Mouse (Mus musculus) adrenal gland, adult 18-20 months (tissue): ENCODE measurements around the gene Mkrn2. TPM values are rescaled to one million over a fixed set of nuclear protein-coding genes. Genes with fewer than 3 reads are reported as not detected.

Source experiments
- DNase-seq, 2 experiments: peaks; one replicate each; pipeline ENCODE4 v3.0.0; 2021 to 2022; ENCODE audit warnings: low spot score in 2 of 2
- long read RNA-seq, 2 experiments: library from polyadenylated mRNA; stranded (forward); transcript quantifications; one replicate each; pipeline ENCODE4 v2.0.0; 2021
- total RNA-seq, 2 experiments: library from RNA; stranded (reverse); gene quantifications; 1 replicate in 1 of 2; 2 replicates in 1 of 2; pipeline ENCODE4 v1.2.3; 2021

Mkrn2 gene
- 10 to 100 TPM; 34.8 to 37.9 TPM for total RNA-seq
- long read RNA-seq, experiment 1, full-length matches to known transcripts, result 10 of 16 reads
- long read RNA-seq, experiment 1, partial matches to known transcripts, result 3 of 16 reads
- long read RNA-seq, experiment 1, other reads (novel, unspliced or antisense), result 3 of 16 reads
- long read RNA-seq, experiment 2, full-length matches to known transcripts, result 28 of 45 reads
- long read RNA-seq, experiment 2, partial matches to known transcripts, result 10 of 45 reads
- long read RNA-seq, experiment 2, other reads (novel, unspliced or antisense), result 7 of 45 reads

DNA sequence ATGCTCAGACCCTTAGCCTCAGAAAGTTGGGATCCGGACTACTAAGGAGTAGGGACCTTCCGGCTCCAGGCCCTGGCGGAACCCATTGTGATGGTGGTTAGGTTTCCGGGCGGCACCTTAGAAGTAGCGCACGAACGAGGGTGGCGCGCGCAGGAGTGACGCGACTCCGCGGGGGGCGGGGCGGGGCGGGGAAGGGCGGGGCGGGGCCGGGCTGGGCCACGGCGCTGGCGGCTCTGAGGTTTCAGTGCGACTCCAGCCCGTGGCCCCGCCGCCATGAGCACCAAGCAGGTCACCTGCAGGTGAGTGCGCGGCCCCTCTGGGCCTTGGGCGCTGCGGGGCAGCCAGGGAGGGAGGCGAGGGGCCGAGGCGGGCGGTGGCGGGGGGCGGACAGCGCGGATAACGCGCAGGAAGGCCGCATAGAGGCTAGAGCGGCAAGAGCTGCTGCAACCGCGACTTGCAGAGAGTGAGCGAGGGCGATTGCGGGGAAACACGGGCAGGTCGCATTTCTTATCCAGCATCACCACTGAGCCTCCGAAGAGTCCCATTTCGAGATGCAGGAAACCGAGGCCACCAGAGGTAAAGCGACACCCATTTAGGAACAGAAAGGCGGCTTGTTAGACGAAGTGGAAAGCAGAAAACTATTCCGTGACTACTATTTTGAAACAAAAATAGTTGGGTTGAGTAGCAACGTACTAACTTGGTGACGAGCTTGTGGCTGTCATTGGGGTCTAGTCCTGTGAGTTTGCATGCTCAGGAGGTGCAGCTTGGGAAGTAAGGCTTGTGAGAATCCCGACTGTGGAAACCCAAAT is at the start of gene Mkrn2:
Mkrn2 (plus strand) TSS at position 188 of the 809 bp plus-strand sequence.
- peak; percentile 77 to 83 for DNase-seq

DNA sequence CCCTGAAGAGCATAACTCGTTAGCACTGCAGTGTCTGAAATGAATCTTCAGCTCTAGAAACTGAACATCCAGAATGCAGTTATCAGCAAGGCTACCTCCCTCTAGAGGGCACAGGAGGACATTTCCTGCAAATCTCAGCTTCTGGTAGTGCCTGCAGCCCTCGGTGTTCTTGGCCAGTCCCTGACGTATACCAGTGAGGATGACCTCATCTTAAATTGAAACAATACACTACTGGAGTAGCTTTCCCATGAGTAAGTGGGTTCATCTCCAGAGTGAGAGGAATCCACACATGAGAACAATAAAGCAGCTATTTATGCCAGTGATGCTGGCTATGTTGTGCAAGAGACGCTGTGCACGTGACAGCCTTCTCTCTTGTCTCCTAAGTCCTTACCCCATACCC is 46.2 kb upstream of the Mkrn2 start:
- no peak for DNase-seq

DNA sequence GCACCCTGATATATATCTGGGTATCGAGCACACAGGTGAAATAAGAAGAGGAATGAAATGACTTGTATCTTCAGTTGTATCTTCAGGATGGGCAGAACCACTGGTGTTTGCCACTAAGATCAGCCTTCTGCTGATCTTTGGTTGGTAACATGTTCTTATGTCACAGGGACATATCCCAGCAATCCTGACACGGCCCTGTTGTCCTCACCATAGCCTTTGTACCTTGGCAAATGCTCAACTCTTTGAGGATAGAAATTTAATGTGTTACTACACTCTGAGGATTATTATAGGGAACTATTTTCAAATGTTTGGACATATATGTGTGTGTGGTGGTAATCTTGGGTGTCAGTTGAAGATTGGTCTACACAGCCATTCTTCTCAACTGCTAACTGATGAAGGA is 43.5 kb upstream of the Mkrn2 start:
- DNase-seq, result no peak

DNA sequence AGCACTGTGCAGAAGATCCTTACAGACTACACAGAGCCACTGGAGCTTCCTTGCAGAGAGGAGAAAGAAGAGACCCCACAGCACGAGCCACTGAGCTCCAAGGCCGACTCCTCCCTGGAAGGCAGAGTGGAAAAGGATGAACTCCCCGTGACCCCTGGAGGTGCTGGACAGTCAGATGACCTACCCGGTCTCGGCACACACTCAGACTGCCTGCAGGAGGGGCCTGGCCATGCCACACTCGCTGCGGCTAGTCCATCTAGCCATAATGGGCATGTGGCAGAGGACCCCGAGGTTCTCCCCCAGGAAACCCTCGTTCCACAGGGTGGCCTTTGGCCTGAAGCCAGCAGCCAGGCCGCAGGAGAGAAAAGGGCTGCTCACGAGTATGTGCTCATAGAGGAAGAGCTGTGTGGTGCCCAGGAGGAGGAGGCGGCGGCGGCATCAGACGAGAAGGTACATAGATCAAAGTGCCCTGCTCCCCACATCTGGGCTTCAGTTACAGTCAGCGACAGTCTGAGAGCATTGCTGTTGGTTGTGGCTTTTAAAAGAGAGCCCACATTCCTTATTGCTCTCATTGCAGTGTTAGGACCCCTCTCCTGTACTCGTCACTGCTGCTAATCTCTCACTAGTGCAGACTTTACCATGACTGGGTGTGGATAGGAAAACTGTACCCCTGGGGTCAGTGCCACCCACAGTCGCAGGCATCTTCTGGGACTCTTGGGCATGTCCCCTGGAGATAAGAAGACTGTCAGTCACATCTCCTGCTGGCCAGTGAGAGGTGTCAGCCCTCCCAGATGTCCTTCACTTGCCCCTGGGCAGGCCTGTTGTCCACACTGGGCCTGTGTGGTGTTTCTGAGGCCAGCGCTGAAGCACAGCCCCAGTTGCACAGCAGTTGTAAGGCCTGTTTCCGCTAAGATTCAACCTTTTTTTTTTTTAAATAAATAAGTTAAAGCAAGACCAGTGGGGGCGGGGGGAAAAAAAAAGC is 41.8 kb upstream of the Mkrn2 start:
- peak in 1 of 2 experiments; percentile 22 for DNase-seq

DNA sequence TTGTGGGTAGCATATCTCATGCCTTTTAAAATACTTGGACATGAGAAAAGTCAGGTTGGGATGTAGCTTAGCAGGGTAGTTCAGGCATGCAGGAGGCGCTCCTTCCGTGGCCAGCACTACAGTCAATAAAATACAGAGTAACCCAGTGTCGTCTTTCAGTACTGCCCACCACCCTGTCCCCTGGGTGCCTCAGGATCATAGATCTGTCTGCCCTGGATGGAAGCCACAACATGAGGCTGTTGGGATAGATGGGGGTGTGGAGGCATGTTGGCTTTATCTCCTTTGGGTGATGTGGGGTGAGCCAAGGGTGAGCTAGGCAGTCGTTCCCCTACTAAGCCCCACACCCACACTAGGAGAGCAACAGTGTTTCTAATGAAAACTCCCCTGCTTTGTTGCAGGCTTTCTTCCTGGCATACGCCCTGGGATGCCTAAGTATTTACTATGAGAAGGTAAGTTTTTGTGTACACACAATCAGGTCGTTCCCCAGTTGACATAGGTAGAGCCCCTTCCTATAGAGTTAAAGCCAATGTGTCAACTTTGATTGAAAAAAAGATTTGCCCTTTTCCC is 36.1 kb upstream of the Mkrn2 start:
- DNase-seq, result no peak

DNA sequence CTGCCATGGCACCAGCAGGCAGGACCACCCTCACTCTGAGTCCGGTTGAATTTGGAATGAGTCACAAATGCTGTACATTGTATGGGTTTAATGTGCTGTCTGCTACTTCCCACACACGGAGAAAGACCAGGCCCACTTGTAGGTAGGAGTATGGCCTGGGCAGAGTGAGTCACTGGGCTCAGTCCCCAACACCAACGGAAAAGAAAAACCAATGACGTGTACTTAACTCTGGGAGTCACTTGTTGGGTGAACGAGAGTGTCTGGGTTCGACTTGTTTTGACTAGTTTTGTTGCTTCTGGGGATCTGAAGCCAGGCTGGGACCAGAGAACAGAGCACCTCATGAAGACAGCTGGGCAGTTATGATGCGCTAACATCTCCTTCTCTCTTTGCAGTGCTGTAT is 27.5 kb upstream of the Mkrn2 start:
- no peak for DNase-seq

DNA sequence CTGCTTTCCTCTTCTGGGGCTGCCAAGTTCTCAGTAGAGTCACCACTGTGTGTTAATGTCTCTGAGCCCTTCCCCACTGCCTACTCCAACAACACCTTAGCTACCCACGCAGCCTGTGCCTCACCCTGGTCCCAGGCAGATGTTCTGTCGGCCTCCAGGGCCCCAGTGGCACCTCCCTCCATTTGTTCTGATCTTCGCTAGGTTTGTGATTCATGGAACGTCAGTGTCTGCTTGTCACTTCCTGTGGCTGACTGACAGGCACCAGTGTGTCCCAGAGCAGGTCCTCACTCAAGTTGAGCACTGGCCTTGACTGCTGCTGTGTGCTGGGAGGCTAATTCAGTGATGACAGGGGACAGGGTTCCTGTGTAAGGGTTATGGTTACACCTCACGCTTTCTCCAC is 24.3 kb upstream of the Mkrn2 start:
- DNase-seq, result no peak

DNA sequence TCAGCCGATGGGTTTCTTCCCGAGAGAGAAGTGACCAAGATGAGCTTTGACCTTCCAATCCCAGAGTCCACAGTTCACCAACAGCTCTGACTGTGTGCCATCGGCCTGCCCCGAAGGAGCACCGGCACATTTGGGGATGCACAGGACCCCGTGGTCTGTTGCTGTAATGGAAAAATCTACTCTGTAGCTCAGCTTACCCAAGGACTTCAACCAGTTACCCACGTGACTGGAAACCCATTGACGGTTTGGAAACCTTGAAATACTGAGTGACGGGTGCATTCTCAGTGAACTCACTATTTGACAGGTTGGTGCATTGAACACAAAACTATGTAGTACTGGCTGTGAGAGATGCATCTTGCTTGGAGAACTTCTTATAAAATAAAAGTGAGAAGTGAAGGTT is 23.8 kb upstream of the Mkrn2 start:
- DNase-seq, result no peak

DNA sequence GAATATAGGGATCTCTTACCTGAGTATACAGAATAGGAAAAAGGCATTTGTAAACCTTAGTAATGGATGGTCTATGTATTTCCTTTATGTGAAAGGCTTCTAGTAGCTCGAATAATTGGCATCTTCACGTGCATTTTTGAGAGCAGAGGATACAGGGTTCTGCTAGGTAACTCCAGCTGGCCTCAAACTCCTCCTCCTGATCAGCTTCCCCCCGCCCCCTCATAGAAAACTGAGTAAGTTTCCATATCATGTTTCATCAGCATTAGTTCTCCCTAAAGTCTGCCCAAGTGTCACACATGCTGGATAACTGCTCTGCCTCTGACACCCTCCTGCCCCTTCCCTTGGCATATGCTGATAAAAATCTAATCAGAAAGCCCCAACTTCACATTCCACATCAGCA is 20.9 kb upstream of the Mkrn2 start:
- no peak for DNase-seq

DNA sequence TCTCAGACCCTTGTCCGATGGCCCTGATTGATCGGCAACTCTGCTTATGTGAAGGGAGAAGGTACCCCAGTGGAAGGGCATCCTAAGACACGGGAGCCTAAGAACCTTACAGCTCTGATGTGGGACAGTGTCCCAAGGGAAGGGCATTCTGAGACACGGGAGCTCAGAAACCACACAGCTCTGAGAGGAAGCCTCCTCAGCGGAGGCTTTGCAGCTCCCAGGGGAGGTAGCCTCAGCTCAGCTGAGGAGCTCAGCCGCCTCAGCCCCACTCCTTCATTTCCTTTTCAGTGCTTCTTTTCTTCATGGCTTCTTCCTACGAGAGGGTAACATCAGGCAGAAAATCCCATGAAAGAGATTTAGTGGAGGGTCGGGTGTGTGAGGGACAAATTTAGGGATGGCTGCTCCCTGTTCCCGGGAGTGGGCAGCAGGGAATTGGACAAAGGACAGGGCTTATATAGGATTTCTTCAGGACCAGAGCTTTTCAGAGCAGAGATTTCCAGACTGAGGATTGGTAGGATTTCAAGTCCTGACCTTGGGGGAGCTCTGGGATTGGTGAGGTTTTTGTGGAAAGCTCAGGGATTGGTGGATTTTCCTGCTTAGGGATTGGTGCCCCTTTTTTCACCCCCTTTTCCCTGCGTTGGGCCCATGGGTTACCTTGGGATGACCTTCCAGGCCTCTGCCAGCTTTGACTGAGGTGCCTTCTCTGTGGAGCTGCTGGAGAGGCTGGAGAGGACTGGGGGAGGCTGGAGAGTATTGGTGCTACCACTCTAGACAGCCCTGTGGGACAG is 19.2 kb upstream of the Mkrn2 start:
- DNase-seq, result no peak

DNA sequence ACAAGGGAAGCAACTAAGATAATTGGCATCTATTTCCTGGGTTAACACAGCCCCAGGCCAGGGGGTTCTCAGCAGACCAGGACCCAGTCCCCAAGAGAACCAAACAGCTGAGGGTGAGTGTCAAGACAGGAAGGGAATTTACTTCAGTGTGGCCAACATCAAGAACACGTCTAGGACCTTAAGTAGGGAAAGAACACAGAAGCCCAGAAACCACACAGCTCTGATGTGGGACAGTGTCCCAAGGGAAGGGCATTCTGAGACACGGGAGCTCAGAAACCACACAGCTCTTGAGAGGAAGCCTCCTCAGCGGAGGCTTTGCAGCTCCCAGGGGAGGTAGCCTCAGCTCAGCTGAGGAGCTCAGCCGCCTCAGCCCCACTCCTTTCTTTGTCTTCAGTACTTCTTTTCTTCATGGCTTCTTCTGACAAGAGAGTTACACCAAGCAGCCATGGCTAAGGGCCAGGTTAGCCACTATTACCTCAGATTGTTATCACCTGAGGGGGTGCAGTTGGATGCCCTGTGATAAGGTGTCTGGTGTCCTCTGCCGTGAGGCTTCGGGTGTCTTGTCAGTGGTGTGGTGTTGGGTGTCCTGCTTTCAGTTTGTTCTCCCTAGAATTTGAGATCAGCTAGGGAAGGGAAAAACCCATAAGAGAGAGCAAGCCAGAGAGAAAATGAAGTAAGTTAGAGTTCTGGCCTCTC is 18.1 kb upstream of the Mkrn2 start:
- DNase-seq, result no peak

DNA sequence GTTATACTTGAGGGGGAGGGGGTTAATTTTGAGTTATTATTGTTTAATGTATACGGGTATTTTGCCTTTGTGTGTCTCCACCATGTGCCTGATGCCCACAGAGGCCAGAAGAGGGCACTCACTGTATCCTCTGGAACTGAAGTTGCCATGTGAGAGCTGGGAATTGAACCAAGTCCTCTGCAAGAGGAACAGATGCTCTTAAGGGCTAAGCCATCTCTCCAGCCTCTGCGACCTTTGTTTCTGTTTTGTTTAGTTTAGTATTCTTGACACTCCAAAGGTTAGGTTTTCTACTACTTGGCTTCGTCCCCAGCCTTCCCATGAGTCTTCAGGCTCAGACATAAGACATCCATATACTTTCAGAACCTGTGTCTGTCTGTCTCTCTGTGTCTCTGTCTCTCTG is 17.5 kb upstream of the Mkrn2 start:
- no peak for DNase-seq

DNA sequence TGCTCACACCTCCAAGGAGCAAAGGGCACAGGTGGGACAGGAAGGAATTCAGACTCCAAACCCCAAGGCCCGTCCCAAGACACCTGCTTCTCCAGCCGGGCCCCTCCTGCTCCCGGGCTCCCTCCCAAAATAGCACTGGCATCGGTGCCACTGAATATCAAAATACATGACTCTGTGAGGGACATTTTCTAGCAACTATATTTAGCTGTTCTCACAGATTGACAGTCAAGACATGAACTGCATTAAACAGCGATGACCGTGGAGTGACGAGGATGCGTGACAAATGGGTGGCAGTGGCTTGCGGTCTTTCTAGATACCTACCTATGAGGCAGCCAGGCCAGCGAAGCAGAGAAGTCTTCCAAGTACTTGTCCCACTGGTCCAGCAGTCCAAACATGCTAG is 15.4 kb upstream of the Mkrn2 start:
- no peak for DNase-seq

DNA sequence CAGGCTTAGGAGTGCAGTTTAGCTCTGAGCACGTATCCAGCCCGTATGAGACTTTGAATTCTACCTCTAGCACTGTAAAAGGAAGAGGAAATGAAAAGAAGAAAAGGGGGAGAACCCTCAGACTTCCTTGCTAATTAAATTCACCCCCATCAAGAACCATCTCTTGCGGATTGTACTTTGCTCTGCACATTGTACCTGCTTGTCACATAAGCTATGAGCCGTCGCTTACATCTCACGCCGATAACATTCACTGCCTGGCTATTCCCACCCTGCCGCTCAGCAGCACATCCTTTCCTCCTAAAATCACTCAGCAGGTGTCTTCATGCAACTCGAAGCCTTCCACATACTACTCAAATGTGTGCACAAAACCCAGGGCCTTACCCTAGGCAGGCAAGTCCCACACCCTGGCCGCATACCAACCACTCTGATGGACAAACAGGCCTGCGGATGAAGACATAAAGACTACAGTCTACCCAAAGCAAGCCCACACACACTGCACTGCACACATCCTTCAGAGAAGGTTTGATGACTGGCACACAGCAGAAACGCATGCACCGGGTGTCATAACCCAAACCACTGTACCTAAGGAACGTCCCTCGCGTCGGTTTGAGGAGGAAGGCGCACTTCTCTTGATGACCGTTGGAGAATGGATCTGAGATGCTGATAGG is 9.9 kb upstream of the Mkrn2 start:
- no peak for DNase-seq

DNA sequence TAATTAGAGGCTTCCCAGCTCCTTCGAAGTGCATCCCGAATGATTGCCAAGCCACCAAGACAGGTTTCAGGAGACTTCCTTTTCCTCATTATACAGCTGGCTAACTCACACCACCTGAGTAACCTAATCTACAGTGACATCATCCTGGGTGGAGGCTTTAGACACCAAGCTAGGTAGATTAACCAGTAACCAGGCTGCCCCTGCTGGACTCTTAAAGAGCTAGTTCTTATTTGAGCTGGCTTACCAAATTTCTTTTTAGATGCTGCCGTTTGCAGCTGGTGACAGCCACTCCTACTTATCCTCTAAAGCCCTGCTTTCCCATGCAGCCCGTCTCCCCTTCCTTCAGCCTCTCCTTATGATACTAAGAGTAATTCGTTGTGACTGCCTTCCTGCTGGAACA is 9.2 kb upstream of the Mkrn2 start, which contains the start of gene Mkrn2os:
Mkrn2os (minus strand) TSS at position 119 of the 400 bp plus-strand sequence.
- DNase-seq, result no peak

DNA sequence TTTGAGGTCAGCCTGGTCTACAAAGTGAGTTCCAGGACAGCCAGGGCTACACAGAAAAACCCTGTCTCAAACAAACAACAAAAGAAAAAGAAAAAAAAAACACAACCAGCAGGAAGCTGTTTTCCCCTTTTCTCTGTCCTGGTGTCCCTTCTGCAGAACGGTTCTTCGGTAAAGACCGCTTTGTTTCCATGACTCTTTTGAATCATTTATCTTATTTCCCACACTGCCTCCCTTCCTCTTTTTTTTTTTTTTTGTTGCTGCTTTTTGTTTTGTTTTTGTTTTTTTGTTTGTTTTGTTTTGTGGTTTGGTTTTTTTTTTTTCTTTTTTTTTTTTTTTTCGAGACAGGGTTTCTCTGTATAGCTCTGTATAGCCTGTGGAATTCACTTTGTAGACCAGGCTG is 8.4 kb upstream of the Mkrn2 start:
- DNase-seq, result no peak

DNA sequence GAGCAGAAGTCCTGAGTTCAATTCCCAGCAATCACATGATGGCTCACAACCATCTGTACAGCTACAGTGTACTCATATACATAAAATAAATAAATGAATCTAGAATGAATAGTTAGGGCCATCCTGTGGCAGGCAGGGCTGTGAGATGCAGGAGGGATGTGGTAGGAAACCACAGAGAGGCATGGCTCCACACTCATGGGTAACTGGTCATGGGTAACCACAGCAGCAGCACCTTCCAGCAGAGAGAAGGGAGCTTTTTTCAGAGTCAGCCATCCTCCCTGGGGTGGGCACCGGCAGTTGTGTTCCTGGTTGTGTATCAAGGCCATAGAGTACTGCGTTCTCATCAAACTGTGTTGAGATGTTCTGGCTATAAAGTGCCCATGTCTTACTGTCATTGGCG is 7.2 kb upstream of the Mkrn2 start:
- no peak for DNase-seq

DNA sequence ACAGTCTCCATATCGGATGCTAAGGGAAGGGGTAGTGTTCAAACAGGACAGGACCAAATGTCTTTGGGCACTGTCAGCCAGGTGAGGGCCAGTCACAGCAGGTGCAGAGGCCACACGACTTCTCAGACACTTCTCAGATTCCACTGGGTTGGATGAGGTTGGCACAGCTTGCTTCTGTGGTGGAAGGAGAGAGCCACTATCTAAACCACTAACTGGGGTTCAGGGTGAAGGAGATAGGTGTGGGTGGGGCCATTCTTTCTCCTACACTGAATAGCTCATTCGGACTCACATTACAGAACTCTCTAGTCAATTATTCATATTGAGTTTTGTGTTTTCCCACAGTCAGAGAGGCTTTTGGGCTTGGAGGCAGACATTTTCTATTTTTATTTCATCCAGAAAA is 6.0 kb upstream of the Mkrn2 start:
- DNase-seq, result no peak

DNA sequence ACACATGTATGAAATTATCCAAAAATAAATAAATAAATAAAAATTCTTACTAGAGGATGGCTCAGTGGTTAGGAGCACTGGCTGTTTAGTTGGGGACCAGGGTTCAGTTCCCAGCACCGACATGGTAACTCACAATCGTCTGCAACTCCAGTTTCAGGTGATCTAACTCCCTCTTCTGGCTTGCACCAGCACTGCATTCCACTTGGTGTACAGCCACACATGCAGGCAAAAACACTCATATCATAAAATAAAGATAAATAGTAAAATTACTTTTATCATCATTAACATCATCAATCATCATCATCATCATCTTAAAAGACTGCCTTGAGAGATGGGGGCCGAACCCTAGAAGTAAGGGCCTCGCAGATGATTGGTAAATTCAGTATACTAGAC is 384 bp upstream of the Mkrn2 start:
- no peak for DNase-seq
